Mouse (Mus musculus) limb, embryonic 11.5 days (tissue): ENCODE data around the gene Chit1. TPM values are rescaled to one million over a fixed set of nuclear protein-coding genes. Genes with fewer than 3 reads are reported as not detected.

Experiments used
- ATAC-seq: fragments of 200-750 bp; cut with Nextera tagmentation; 2 replicates; pipeline ENCODE4 v1.8.0; 2017; ENCODE audit warnings: low read depth; ENCODE audit not compliant: insufficient number of reproducible peaks, low FRiP score, low TSS enrichment
- DNase-seq: peaks from one replicate; pipeline ENCODE4 v3.0.0-alpha.2; 2015; ENCODE audit warnings: low spot score
- H3K27ac ChIP-seq: fragments of 300-500 bp; sonication (generic); replicated peaks from 2 replicates; pipeline ENCODE4 v1.5.1; 2014; ENCODE audit warnings: low read depth, mild to moderate bottlenecking, low read length
- H3K27me3 ChIP-seq: fragments of 300-500 bp; sonication (generic); 2 replicates; pipeline ENCODE4 v1.6.1; 2014; ENCODE audit warnings: mild to moderate bottlenecking, low read length, mixed read lengths; ENCODE audit not compliant: control insufficient read depth, insufficient read depth
- H3K36me3 ChIP-seq: fragments of 300-500 bp; sonication (generic); 2 replicates; pipeline ENCODE4 v1.6.1; 2014; ENCODE audit warnings: mild to moderate bottlenecking, low read length, moderate library complexity, mixed read lengths; ENCODE audit not compliant: control insufficient read depth, insufficient read depth
- H3K4me1 ChIP-seq: fragments of 300-500 bp; sonication (generic); 2 replicates; pipeline ENCODE4 v1.6.1; 2014; ENCODE audit warnings: low read length, mixed read lengths; ENCODE audit not compliant: control insufficient read depth, insufficient read depth
- H3K4me2 ChIP-seq: fragments of 300-500 bp; sonication (generic); 2 replicates; pipeline ENCODE4 v1.6.1; 2014; ENCODE audit warnings: low read depth, mild to moderate bottlenecking, moderate library complexity; ENCODE audit not compliant: severe bottlenecking
- H3K4me3 ChIP-seq: fragments of 300-500 bp; sonication (generic); 2 replicates; pipeline ENCODE4 v1.5.1; 2014; ENCODE audit warnings: low read depth, low read length
- H3K9ac ChIP-seq: fragments of 300-500 bp; sonication (generic); 2 replicates; pipeline ENCODE4 v1.6.1; 2014; ENCODE audit warnings: mild to moderate bottlenecking, low read length
- H3K9me3 ChIP-seq: fragments of 300-500 bp; sonication (generic); 2 replicates; pipeline ENCODE4 v1.6.1; 2016; ENCODE audit warnings: low read length; ENCODE audit not compliant: control insufficient read depth
- WGBS: fragments of 180-500 bp; shearing (Covaris S2); extraction: QIAGEN DNeasy Blood & Tissue Kit; methylation state at CpG from one replicate; pipeline ENCODE4 v1.1.7; 2014; 5-methylcytosine and 5-hydroxymethylcytosine counted together
- polyA plus RNA-seq: library from polyadenylated mRNA; unstranded; fragments of >200 nt; fragmentation: Nextera tagmentation; extraction: Ambion mirVana; gene quantifications from 2 replicates; pipeline ENCODE4 v1.2.1, GENCODE M21; 2014

Chit1 gene
- polyA plus RNA-seq, 1 experiment from 2014 or later: not detected

GRCm38 (mm10) chr1:134076789-134077188 is 34.3 kb upstream of the Chit1 start:
- Histone ChIP-seq H3K4me3 (no peak overlapping the region), H3K27me3 (no peaks in the 10 kb centered on the region), H3K4me2 (peak overlapping the region; percentile 23; the same call in 1 of the 2 replicates), H3K36me3 (no peaks in the 10 kb centered on the region), H3K9me3 (no peaks in the 10 kb centered on the region), H3K27ac (no peak overlapping the region), H3K9ac (no peak overlapping the region), H3K4me1 (peaks cover 9% of the 10 kb centered on the region; the same call in 1 of the 2 replicates)
- DNase-seq (no peak), ATAC-seq (no peak)
- WGBS: 81% methylated on average over 2 of the region's 2 CpGs

GRCm38 (mm10) chr1:134077389-134078060 is 33.5 kb upstream of the Chit1 start:
- H3K4me3 ChIP-seq: peak overlapping the region; percentile 65
- DNase-seq (no peak), ATAC-seq (no peak)
- H3K27ac ChIP-seq: no peak overlapping the region
- H3K4me1 ChIP-seq: peaks cover 9% of the 10 kb centered on the region; the same call in 1 of the 2 replicates
- 59% methylated on average over 14 of the region's 14 CpGs for WGBS
- H3K9ac ChIP-seq: no peak overlapping the region
- H3K9me3 ChIP-seq: no peaks in the 10 kb centered on the region
- H3K4me2 ChIP-seq: peak overlapping the region; percentile 76
- H3K36me3 ChIP-seq: no peaks in the 10 kb centered on the region
- no peaks in the 10 kb centered on the region for H3K27me3 ChIP-seq

DNA sequence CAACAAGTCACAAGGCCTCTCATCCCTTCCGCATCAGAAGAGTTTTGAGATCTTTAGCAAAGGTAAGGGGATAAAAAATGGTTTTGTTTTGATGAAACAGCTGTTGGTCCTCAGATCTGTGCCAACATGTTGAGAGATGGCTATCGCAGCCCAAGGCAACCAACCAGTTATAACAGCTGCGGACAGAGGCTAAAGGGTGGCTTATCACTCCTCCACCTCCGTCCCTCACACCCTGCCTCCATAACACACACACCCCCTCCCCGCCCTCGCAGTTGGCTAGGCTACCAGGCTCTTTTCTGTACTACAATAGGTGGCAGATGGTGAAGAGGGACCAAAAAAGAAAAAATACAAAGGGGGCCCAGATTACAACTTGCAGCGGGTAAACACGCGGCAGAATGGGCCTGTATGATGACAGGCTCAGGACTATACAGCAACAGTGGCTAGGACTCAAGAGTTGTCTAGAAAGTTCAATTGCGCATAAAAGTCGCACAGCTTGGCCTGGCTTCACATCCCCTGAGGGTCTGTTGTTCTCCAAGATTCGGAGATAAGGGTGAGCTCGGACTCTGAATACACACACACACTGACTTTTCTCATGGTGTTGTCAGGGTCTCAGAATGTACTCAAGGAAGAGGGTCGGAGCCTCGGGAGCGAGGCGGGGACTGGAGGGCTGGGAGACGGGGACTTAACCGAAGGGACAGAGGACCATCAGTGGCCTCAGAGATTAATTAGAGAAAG is 32.8 kb upstream of the Chit1 start:
- Histone ChIP-seq H3K36me3 (no peaks in the 10 kb centered on the region), H3K9ac (peak overlapping the region; percentile 72), H3K4me3 (peak overlapping the region; percentile 65), H3K4me2 (peak overlapping the region; percentile 76), H3K4me1 (peaks cover 9% of the 10 kb centered on the region; the same call in 1 of the 2 replicates), H3K27me3 (no peaks in the 10 kb centered on the region), H3K9me3 (no peaks in the 10 kb centered on the region), H3K27ac (no peak overlapping the region; the same call in 1 of the 2 replicates)
- ATAC-seq (0 out of 2 replicates have a peak, but pooled peaks have one; percentile 0), DNase-seq (no peak)
- WGBS: 16% methylated on average over 19 of the region's 19 CpGs

- peaks cover 9% of the 10 kb centered on the region; the same call in 1 of the 2 replicates for H3K4me1 ChIP-seq
- peak within 1 kb of the TSS; percentile 5; the same call in 1 of the 2 replicates for H3K27ac ChIP-seq
- peak within 1 kb of the TSS; percentile 65 for H3K4me3 ChIP-seq
- no peaks in the 10 kb centered on the region for H3K27me3 ChIP-seq
- H3K36me3 ChIP-seq: no peaks in the 10 kb centered on the region
- WGBS: 0% methylated on average over 50 of the region's 62 CpGs
- no peaks in the 10 kb centered on the region for H3K9me3 ChIP-seq
- ATAC-seq (peak; percentile 95), DNase-seq (peak; percentile 98)
- peak within 1 kb of the TSS; percentile 72 for H3K9ac ChIP-seq
- H3K4me2 ChIP-seq: peak within 1 kb of the TSS; percentile 76
These were observed 32.1 kb upstream of the Chit1 start, which contains the start of gene Btg2 for GRCm38 (mm10) chr1:134078802-134079476. Gene Btg2 (minus strand): TSS chr1:134079120.

DNA sequence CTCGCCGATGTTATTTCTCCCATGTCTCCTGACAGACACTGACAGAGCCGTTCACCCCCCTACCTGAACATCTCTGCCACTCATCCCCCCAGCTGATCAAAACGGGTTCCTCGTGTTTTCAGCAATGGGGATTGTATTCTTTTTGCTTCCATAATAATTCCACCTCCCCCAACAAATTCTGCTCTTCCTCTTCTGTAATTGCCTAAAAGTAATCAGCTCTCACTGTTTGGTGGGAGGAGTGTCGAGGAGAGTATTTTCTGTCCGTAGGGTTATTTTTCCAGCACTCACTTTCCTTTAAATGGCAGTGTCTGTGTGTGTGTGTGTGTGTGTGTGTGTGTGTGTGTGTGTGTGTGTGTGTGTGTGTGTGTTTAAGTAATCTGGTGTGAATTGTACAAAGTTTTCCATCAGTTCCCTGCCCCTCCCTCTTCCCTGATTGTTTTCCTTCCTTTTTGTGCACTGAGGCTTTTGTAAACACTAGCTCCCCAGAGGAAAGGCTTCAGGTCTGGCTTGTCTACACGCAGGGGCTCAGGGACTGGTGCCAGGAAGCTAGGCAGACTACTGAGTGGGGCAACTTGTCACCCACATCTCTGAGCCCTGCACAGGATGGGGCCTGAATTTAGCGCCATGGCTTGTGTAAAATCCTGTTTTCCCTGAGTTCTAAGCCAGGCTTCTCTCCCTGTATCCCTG is 31.4 kb upstream of the Chit1 start:
- Histone ChIP-seq H3K9ac (peak overlapping the region; percentile 43), H3K36me3 (no peaks in the 10 kb centered on the region), H3K4me1 (peaks cover 9% of the 10 kb centered on the region; the same call in 1 of the 2 replicates), H3K27ac (0 out of 2 replicates have a peak overlapping the region, but pooled peaks have one; percentile 5), H3K9me3 (no peaks in the 10 kb centered on the region), H3K4me3 (peak overlapping the region; percentile 65), H3K4me2 (peak overlapping the region; percentile 76), H3K27me3 (no peaks in the 10 kb centered on the region)
- 9% methylated on average over 9 of the region's 9 CpGs for WGBS
- no peak for ATAC-seq
- no peak for DNase-seq

DNA sequence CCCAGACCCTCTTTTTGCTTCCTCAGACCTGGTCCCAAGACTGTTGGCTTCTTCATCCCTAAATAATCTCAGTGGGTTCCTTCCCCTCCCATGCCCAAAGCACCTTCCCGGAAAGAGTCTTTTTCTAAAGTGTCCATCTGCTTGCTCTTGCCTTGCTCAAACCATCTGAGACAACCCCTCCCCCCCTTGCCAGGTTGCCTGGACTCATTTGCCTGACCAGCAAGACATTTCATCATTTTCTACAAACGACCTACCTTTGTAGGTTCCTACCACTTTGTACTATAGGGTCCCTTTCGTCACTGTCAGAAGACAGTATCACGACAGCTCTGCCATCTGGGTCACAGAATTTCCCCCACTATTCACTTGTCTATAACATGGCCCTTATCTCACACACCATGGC is 30.6 kb upstream of the Chit1 start:
- ATAC-seq (no peak), DNase-seq (no peak)
- Histone ChIP-seq H3K4me2 (no peak overlapping the region), H3K27me3 (no peaks in the 10 kb centered on the region), H3K36me3 (no peaks in the 10 kb centered on the region), H3K4me1 (peaks cover 9% of the 10 kb centered on the region; the same call in 1 of the 2 replicates), H3K9ac (no peak overlapping the region), H3K9me3 (no peaks in the 10 kb centered on the region), H3K4me3 (no peak overlapping the region), H3K27ac (no peak overlapping the region)
- 75% methylated on average over 4 of the region's 4 CpGs for WGBS

GRCm38 (mm10) chr1:134080881-134081450 is 30.1 kb upstream of the Chit1 start:
- DNase-seq: no peak
- 85% methylated on average over 5 of the region's 5 CpGs for WGBS
- H3K27ac ChIP-seq: no peak overlapping the region

More at GRCm38 (mm10) chr1:134080881-134081450, 30.1 kb upstream of the Chit1 start:
- Histone ChIP-seq H3K4me3 (no peak overlapping the region), H3K9ac (no peak overlapping the region), H3K4me2 (no peak overlapping the region), H3K27me3 (no peaks in the 10 kb centered on the region), H3K36me3 (no peaks in the 10 kb centered on the region), H3K9me3 (no peaks in the 10 kb centered on the region), H3K4me1 (peaks cover 9% of the 10 kb centered on the region)
- no peak for ATAC-seq
